Mouse (Mus musculus): ENCODE data around the gene Myo1g. TPM values are rescaled to one million over a fixed set of nuclear protein-coding genes. Genes with fewer than 3 reads are reported as not detected.

The Myo1g gene
- polyA plus RNA-seq, 1 experiment from 2014 or later: 1.0 TPM

DNA sequence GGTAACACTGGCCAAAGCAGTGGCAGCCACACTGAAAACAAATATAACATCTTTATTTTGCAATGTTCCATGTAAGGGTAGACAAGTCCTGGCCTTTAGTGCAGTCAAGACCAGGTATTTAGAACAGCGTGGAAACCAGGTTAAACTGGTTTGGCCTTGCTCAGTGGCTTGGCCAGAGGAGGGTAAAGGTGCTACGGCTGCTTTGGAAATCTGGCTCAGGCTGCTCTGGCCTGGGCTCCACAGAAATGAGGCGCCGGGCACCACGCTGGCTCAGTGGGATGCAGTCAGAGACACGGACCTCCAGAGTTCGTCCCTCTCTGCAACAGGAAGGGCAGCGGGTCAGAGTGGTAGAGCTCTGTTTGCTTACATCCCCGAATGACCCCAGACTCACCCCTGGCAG is 14.2 kb downstream of the Myo1g start:
- no peak overlapping the region for H3K9ac ChIP-seq
- no peaks in the 10 kb centered on the region for H3K4me1 ChIP-seq
- WGBS: 66% methylated on average over 9 of the region's 9 CpGs
- ATAC-seq (replicated peaks; ENCODE audit: low FRiP score): no peak; the same call in 1 of the 2 replicates
- no peak overlapping the region for H3K4me3 ChIP-seq (replicated peaks)
- H3K4me2 ChIP-seq: no peak overlapping the region
- H3K9me3 ChIP-seq (replicated peaks): no peaks in the 10 kb centered on the region
- H3K27ac ChIP-seq: no peak overlapping the region
- no peaks in the 10 kb centered on the region for H3K27me3 ChIP-seq
- H3K36me3 ChIP-seq: no peaks in the 10 kb centered on the region

DNA sequence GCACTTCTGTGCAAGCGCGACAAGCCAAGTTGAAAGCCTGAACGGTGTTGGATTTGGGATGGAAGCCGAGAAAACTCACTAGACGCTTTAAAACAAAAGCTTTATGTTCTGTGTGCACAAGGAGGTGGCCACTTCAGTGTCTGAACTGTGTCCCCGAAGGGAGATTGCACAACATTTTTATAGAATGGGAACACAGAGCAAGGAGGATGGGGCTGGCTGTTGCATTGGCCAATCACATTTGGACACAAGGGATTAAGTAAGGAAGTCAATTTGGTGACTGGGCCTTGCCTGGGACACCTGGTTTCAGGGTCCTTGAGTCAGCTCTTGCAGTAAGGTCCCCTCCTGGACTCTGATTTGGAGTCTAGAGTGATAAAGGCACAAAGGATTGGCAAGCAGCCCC is 16.1 kb downstream of the Myo1g start:
- Histone ChIP-seq H3K27me3 (no peaks in the 10 kb centered on the region), H3K27ac (no peak overlapping the region), H3K36me3 (no peaks in the 10 kb centered on the region), H3K4me3 (replicated peaks) (no peak overlapping the region), H3K4me1 (no peaks in the 10 kb centered on the region), H3K9me3 (replicated peaks) (no peaks in the 10 kb centered on the region), H3K9ac (no peak overlapping the region), H3K4me2 (no peak overlapping the region)
- 88% methylated on average over 6 of the region's 6 CpGs for WGBS
- ATAC-seq (replicated peaks; ENCODE audit: low FRiP score): no peak

GRCm38 (mm10) chr11:6504226-6504625 is 16.5 kb downstream of the Myo1g start:
- ATAC-seq (replicated peaks; ENCODE audit: low FRiP score): no peak
- Histone ChIP-seq H3K27me3 (no peaks in the 10 kb centered on the region), H3K36me3 (no peaks in the 10 kb centered on the region), H3K4me3 (replicated peaks) (no peak overlapping the region), H3K9me3 (replicated peaks) (no peaks in the 10 kb centered on the region), H3K4me1 (no peaks in the 10 kb centered on the region), H3K9ac (no peak overlapping the region), H3K27ac (no peak overlapping the region), H3K4me2 (no peak overlapping the region)
- WGBS: 75% methylated on average over 3 of the region's 3 CpGs

GRCm38 (mm10) chr11:6502506-6502905 is 18.3 kb downstream of the Myo1g start:
- H3K9ac ChIP-seq: no peak overlapping the region
- no peak for ATAC-seq (replicated peaks; ENCODE audit: low FRiP score)
- no peak overlapping the region for H3K27ac ChIP-seq
- 98% methylated on average over 2 of the region's 2 CpGs for WGBS
- H3K36me3 ChIP-seq: no peaks in the 10 kb centered on the region
- H3K4me3 ChIP-seq (replicated peaks): no peak overlapping the region
- no peaks in the 10 kb centered on the region for H3K9me3 ChIP-seq (replicated peaks)
- H3K27me3 ChIP-seq: no peaks in the 10 kb centered on the region
- no peak overlapping the region for H3K4me2 ChIP-seq
- no peaks in the 10 kb centered on the region for H3K4me1 ChIP-seq

DNA sequence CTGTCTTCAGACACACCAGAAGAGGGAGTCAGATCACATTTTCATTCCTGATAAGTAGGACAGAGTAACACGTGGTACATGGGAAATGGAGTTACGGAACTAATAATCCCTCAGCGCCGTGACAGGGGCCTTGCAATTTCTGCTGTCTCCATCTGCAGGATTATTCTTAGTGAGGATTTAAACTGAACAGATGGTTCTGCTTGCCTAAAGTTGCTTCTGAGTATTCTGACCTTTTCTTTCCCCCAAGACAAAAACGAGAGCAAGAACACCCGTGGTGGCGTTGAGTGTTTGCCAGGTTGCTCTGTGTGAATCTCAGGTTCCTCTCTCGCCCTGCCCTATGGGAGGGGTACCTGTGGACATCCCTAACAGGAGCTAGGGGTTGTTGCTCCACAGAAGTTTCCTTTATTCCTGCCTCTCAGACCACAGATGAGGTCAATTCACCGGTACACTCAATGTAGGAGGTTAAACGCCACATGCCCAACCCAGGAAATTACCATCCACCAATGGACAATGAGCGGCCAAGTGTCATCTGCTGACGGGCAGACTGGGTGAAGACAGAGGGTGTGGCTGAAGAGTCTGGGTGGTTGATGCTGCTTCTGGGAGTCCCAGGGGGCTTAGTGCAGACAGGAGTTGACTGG is 23.3 kb downstream of the Myo1g start:
- H3K4me2 ChIP-seq: no peak overlapping the region
- H3K4me1 ChIP-seq: no peaks in the 10 kb centered on the region
- H3K27me3 ChIP-seq: no peaks in the 10 kb centered on the region
- no peaks in the 10 kb centered on the region for H3K9me3 ChIP-seq (replicated peaks)
- 84% methylated on average over 12 of the region's 12 CpGs for WGBS
- no peak for ATAC-seq (replicated peaks; ENCODE audit: low FRiP score)
- H3K36me3 ChIP-seq: no peaks in the 10 kb centered on the region
- no peak overlapping the region for H3K27ac ChIP-seq
- no peak overlapping the region for H3K4me3 ChIP-seq (replicated peaks)
- no peak overlapping the region for H3K9ac ChIP-seq

DNA sequence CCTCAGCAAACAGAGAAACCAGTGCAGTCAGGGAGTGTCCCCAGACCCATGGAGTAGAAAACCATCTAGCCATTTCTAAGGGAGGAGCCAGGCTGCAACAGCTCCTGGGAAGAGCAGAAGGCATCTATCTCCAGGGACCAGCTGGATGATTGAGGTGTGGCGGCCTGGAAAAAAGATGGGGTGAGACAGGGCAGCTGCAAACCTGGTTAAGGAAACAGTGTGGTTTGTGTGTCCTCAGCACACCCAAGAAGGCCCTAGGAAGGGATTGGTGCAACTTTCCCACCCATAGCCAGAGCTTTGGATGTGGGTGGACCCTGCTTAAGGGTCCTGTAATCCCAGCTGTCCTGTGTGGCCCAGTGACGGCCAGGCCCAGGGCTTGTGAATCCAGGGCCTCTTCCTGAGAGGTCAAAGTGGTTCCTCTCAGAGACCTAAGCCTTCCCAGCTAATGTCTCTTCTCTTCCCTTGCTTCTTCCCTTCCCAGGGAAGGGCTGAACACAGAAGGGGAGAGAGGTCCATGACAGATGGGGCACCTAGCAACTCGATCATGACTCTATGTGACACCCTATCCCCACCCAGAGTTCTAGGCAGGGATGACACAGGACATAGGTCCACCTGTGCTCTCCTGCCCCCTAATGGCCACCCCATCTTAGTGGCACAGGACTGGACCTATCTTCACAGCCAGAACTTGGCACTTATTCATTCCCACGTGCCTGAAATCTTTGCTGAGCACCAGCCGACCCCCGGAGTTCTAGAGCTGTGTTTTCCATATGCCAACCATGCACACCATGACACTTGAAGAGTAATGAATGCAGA is 30.9 kb downstream of the Myo1g start:
- no peaks in the 10 kb centered on the region for H3K27me3 ChIP-seq
- H3K4me3 ChIP-seq (replicated peaks): no peak overlapping the region
- no peaks in the 10 kb centered on the region for H3K4me1 ChIP-seq
- no peak for ATAC-seq (replicated peaks; ENCODE audit: low FRiP score)
- no peak overlapping the region for H3K27ac ChIP-seq
- no peak overlapping the region for H3K4me2 ChIP-seq
- 50% methylated on average over 6 of the region's 6 CpGs for WGBS
- H3K9me3 ChIP-seq (replicated peaks): no peaks in the 10 kb centered on the region
- no peak overlapping the region for H3K9ac ChIP-seq
- H3K36me3 ChIP-seq: no peaks in the 10 kb centered on the region

DNA sequence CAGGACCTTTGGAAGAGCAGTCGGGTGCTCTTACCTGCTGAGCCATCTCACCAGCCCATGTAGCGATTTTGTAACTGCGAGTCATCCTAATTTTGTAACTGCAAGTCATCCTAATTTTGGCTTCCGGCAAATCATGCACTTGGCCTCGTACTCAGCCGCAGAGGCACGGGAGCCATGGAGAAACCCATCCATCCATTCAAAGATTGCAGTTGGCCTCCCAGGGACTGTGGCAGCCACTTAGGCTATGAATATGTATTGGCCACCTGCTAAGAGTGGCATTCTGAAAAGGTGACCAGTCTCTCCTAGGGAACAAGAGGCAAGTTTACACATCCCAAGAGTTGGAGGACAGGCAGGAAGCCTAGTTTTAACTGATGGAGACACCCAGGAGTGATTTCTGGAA is 31.5 kb downstream of the Myo1g start:
- no peaks in the 10 kb centered on the region for H3K27me3 ChIP-seq
- peaks cover 4% of the 10 kb centered on the region; the same call in 1 of the 2 replicates for H3K4me1 ChIP-seq
- no peak overlapping the region for H3K9ac ChIP-seq
- no peak for ATAC-seq (replicated peaks; ENCODE audit: low FRiP score)
- no peaks in the 10 kb centered on the region for H3K36me3 ChIP-seq
- no peak overlapping the region for H3K27ac ChIP-seq
- WGBS: 86% methylated on average over 7 of the region's 7 CpGs
- H3K9me3 ChIP-seq (replicated peaks): no peaks in the 10 kb centered on the region
- H3K4me2 ChIP-seq: no peak overlapping the region
- no peak overlapping the region for H3K4me3 ChIP-seq (replicated peaks)

GRCm38 (mm10) chr11:6488041-6488684 is 32.6 kb downstream of the Myo1g start:
- H3K4me3 ChIP-seq (replicated peaks): no peak overlapping the region
- no peak overlapping the region for H3K9ac ChIP-seq
- H3K4me1 ChIP-seq: peaks cover 4% of the 10 kb centered on the region; the same call in 1 of the 2 replicates
- no peaks in the 10 kb centered on the region for H3K27me3 ChIP-seq
- 98% methylated on average over 5 of the region's 5 CpGs for WGBS
- no peaks in the 10 kb centered on the region for H3K36me3 ChIP-seq
- H3K27ac ChIP-seq: no peak overlapping the region
- no peak overlapping the region for H3K4me2 ChIP-seq
- ATAC-seq (replicated peaks; ENCODE audit: low FRiP score): no peak
- H3K9me3 ChIP-seq (replicated peaks): no peaks in the 10 kb centered on the region

GRCm38 (mm10) chr11:6487496-6487895 is 33.3 kb downstream of the Myo1g start:
- H3K36me3 ChIP-seq: no peaks in the 10 kb centered on the region
- H3K4me2 ChIP-seq: no peak overlapping the region
- no peak overlapping the region for H3K9ac ChIP-seq
- no peak overlapping the region for H3K4me3 ChIP-seq (replicated peaks)
- H3K27me3 ChIP-seq: no peaks in the 10 kb centered on the region
- 59% methylated on average over 7 of the region's 7 CpGs for WGBS
- no peak overlapping the region for H3K27ac ChIP-seq
- peaks cover 4% of the 10 kb centered on the region; the same call in 1 of the 2 replicates for H3K4me1 ChIP-seq
- no peaks in the 10 kb centered on the region for H3K9me3 ChIP-seq (replicated peaks)
- ATAC-seq (replicated peaks; ENCODE audit: low FRiP score): no peak

DNA sequence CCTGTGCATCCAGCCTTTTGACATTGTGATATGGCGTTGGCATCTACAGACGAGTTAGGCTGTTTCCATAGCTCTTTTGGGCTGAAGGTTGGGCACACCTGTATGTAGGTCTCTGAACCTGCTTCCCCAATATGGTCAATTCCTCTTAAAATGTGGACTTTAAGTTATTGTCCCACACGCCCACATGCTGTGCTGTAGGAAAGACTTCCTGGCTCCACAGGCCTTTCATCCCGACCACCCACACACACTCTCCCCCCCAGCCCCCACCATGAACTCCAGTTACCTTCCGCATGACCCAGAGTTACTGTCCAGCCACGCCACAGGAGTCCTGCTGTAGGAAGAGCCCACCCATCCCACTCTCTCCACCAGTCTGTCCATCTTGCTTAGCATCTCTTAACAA is 33.8 kb downstream of the Myo1g start:
- no peak overlapping the region for H3K4me3 ChIP-seq (replicated peaks)
- no peak overlapping the region for H3K9ac ChIP-seq
- peaks cover 4% of the 10 kb centered on the region; the same call in 1 of the 2 replicates for H3K4me1 ChIP-seq
- H3K9me3 ChIP-seq (replicated peaks): no peaks in the 10 kb centered on the region
- 65% methylated on average over 6 of the region's 6 CpGs for WGBS
- H3K4me2 ChIP-seq: no peak overlapping the region
- ATAC-seq (replicated peaks; ENCODE audit: low FRiP score): no peak
- no peak overlapping the region for H3K27ac ChIP-seq
- no peaks in the 10 kb centered on the region for H3K36me3 ChIP-seq
- H3K27me3 ChIP-seq: no peaks in the 10 kb centered on the region

- no peaks in the 10 kb centered on the region for H3K9me3 ChIP-seq (replicated peaks)
- H3K4me3 ChIP-seq (replicated peaks): no peak overlapping the region
- peaks cover 4% of the 10 kb centered on the region; the same call in 1 of the 2 replicates for H3K4me1 ChIP-seq
- H3K27me3 ChIP-seq: no peaks in the 10 kb centered on the region
- no peaks in the 10 kb centered on the region for H3K36me3 ChIP-seq
- no peak for ATAC-seq (replicated peaks; ENCODE audit: low FRiP score)
- H3K9ac ChIP-seq: no peak overlapping the region
- no peak overlapping the region for H3K4me2 ChIP-seq
- 48% methylated on average over 3 of the region's 3 CpGs for WGBS
- H3K27ac ChIP-seq: no peak overlapping the region
These were observed 36.4 kb downstream of the Myo1g start for GRCm38 (mm10) chr11:6484244-6484959.

- H3K27ac ChIP-seq: no peak overlapping the region
- no peak for ATAC-seq (replicated peaks; ENCODE audit: low FRiP score)
- no peak overlapping the region for H3K4me2 ChIP-seq
These were observed 37.7 kb downstream of the Myo1g start for GRCm38 (mm10) chr11:6483103-6483502.

More at GRCm38 (mm10) chr11:6483103-6483502, 37.7 kb downstream of the Myo1g start:
- Histone ChIP-seq H3K9ac (no peak overlapping the region), H3K4me1 (peaks cover 4% of the 10 kb centered on the region; the same call in 1 of the 2 replicates), H3K27me3 (no peaks in the 10 kb centered on the region), H3K9me3 (replicated peaks) (no peaks in the 10 kb centered on the region), H3K4me3 (replicated peaks) (no peak overlapping the region), H3K36me3 (no peaks in the 10 kb centered on the region)
- 77% methylated on average over 2 of the region's 2 CpGs for WGBS

All from kidney, embryonic 15.5 days (tissue).